Mouse (Mus musculus): Measurements from ENCODE around the gene Col8a1. TPM values are rescaled to one million over a fixed set of nuclear protein-coding genes. Genes with fewer than 3 reads are reported as not detected.

The Col8a1 gene
- polyA plus RNA-seq, 1 experiment from 2014 or later: 0.92 TPM

- peak; percentile 91 for DNase-seq
- H3K4me2 ChIP-seq: no peak overlapping the region
- 38% methylated on average over 7 of the region's 7 CpGs for WGBS
- H3K4me1 ChIP-seq (ENCODE audit: insufficient read depth): no peaks in the 10 kb centered on the region
- H3K9me3 ChIP-seq (ENCODE audit: low read depth, low read length): no peaks in the 10 kb centered on the region
- no peaks in the 10 kb centered on the region for H3K36me3 ChIP-seq (ENCODE audit: insufficient read depth)
- no peak overlapping the region for H3K9ac ChIP-seq
- H3K4me3 ChIP-seq (ENCODE audit: low read depth, low read length): no peak overlapping the region
- ATAC-seq (ENCODE audit: insufficient read depth): peak; percentile 52; the same call in 1 of the 2 replicates
- TF ChIP-seq CTCF (IDR thresholded peaks at IDR 0.05; ENCODE audit: low read depth): peak; percentile 81
- no peaks in the 10 kb centered on the region for H3K27me3 ChIP-seq (ENCODE audit: insufficient read depth, low read length)
- H3K27ac ChIP-seq (ENCODE audit: low read depth): no peak overlapping the region
These were observed 160.9 kb downstream of the Col8a1 start for GRCm38 (mm10) chr16:57593422-57594157.

GRCm38 (mm10) chr16:57585201-57585600, 169.3 kb downstream of the Col8a1 start:
- TF ChIP-seq CTCF (IDR thresholded peaks at IDR 0.05; ENCODE audit: low read depth): no peak
- Histone ChIP-seq H3K4me2 (no peak overlapping the region), H3K27ac (ENCODE audit: low read depth) (peak overlapping the region; percentile 36; the same call in 1 of the 2 replicates), H3K9ac (no peak overlapping the region), H3K9me3 (ENCODE audit: low read depth, low read length) (no peaks in the 10 kb centered on the region), H3K27me3 (ENCODE audit: insufficient read depth, low read length) (no peaks in the 10 kb centered on the region), H3K4me3 (ENCODE audit: low read depth, low read length) (no peak overlapping the region), H3K4me1 (ENCODE audit: insufficient read depth) (no peaks in the 10 kb centered on the region; the same call in 1 of the 2 replicates), H3K36me3 (ENCODE audit: insufficient read depth) (no peaks in the 10 kb centered on the region)
- 18% methylated on average over 3 of the region's 3 CpGs for WGBS
- peak; percentile 68 for DNase-seq
- no peak for ATAC-seq (ENCODE audit: insufficient read depth)

- no peaks in the 10 kb centered on the region for H3K9me3 ChIP-seq (ENCODE audit: low read depth, low read length)
- WGBS: 52% methylated on average over 2 of the region's 2 CpGs
These were observed 172.5 kb downstream of the Col8a1 start for GRCm38 (mm10) chr16:57582008-57582407.

GRCm38 (mm10) chr16:57580041-57580440, 174.5 kb downstream of the Col8a1 start:
- H3K4me2 ChIP-seq: no peak overlapping the region
- H3K36me3 ChIP-seq (ENCODE audit: insufficient read depth): peaks cover 3% of the 10 kb centered on the region; the same call in 1 of the 2 replicates
- H3K4me1 ChIP-seq (ENCODE audit: insufficient read depth): no peaks in the 10 kb centered on the region
- H3K4me3 ChIP-seq (ENCODE audit: low read depth, low read length): no peak overlapping the region
- no peaks in the 10 kb centered on the region for H3K9me3 ChIP-seq (ENCODE audit: low read depth, low read length)
- no peak overlapping the region for H3K9ac ChIP-seq
- H3K27me3 ChIP-seq (ENCODE audit: insufficient read depth, low read length): no peaks in the 10 kb centered on the region
- no peak for TF ChIP-seq CTCF (IDR thresholded peaks at IDR 0.05; ENCODE audit: low read depth)
- 61% methylated on average over 7 of the region's 7 CpGs for WGBS
- no peak overlapping the region for H3K27ac ChIP-seq (ENCODE audit: low read depth)
- DNase-seq (peak; percentile 32), ATAC-seq (ENCODE audit: insufficient read depth) (peak; percentile 80)

More at GRCm38 (mm10) chr16:57582008-57582407, 172.5 kb downstream of the Col8a1 start:
- H3K9ac ChIP-seq: no peak overlapping the region
- no peak overlapping the region for H3K4me2 ChIP-seq
- no peaks in the 10 kb centered on the region for H3K36me3 ChIP-seq (ENCODE audit: insufficient read depth)
- no peaks in the 10 kb centered on the region for H3K27me3 ChIP-seq (ENCODE audit: insufficient read depth, low read length)
- no peak overlapping the region for H3K27ac ChIP-seq (ENCODE audit: low read depth)
- peak; percentile 48; the same call in 1 of the 2 replicates for ATAC-seq (ENCODE audit: insufficient read depth)
- H3K4me3 ChIP-seq (ENCODE audit: low read depth, low read length): no peak overlapping the region
- DNase-seq: peak; percentile 68
- H3K4me1 ChIP-seq (ENCODE audit: insufficient read depth): no peaks in the 10 kb centered on the region; the same call in 1 of the 2 replicates
- no peak for TF ChIP-seq CTCF (IDR thresholded peaks at IDR 0.05; ENCODE audit: low read depth)

GRCm38 (mm10) chr16:57577519-57577918, 177.0 kb downstream of the Col8a1 start:
- Histone ChIP-seq H3K9me3 (ENCODE audit: low read depth, low read length) (no peaks in the 10 kb centered on the region), H3K4me2 (no peak overlapping the region), H3K4me1 (ENCODE audit: insufficient read depth) (no peaks in the 10 kb centered on the region), H3K27ac (ENCODE audit: low read depth) (no peak overlapping the region), H3K4me3 (ENCODE audit: low read depth, low read length) (no peak overlapping the region), H3K36me3 (ENCODE audit: insufficient read depth) (peaks cover 9% of the 10 kb centered on the region), H3K9ac (no peak overlapping the region), H3K27me3 (ENCODE audit: insufficient read depth, low read length) (no peaks in the 10 kb centered on the region)
- TF ChIP-seq CTCF (IDR thresholded peaks at IDR 0.05; ENCODE audit: low read depth): peak; percentile 30
- ATAC-seq (ENCODE audit: insufficient read depth) (no peak), DNase-seq (no peak)
- 89% methylated on average over 1 of the region's 1 CpGs for WGBS

GRCm38 (mm10) chr16:57575764-57576388, 178.7 kb downstream of the Col8a1 start:
- H3K9me3 ChIP-seq (ENCODE audit: low read depth, low read length): no peaks in the 10 kb centered on the region
- no peak overlapping the region for H3K4me2 ChIP-seq
- no peaks in the 10 kb centered on the region for H3K4me1 ChIP-seq (ENCODE audit: insufficient read depth)
- no peak for TF ChIP-seq CTCF (IDR thresholded peaks at IDR 0.05; ENCODE audit: low read depth)
- no peaks in the 10 kb centered on the region for H3K27me3 ChIP-seq (ENCODE audit: insufficient read depth, low read length)
- no peak overlapping the region for H3K9ac ChIP-seq
- 82% methylated on average over 1 of the region's 1 CpGs for WGBS
- H3K4me3 ChIP-seq (ENCODE audit: low read depth, low read length): no peak overlapping the region
- H3K36me3 ChIP-seq (ENCODE audit: insufficient read depth): peaks cover 19% of the 10 kb centered on the region
- DNase-seq: no peak
- H3K27ac ChIP-seq (ENCODE audit: low read depth): no peak overlapping the region
- ATAC-seq (ENCODE audit: insufficient read depth): no peak

Other genes with a start within 250 kb of the Col8a1 start
- 58.0 and 67.9 TPM in 2 replicates for gene Cmss1, start 147.9 kb downstream of the Col8a1 start, polyA plus RNA-seq (2014; fragmentation: Nextera tagmentation; extraction: Ambion mirVana)

All from lung, embryonic 14.5 days (tissue).